Comparison of ENCODE assay signal across 8 mouse cellular contexts in genomic region chr17:88066799-88067198, GRCm38 (mm10). TPM values are rescaled to one million over a fixed set of nuclear protein-coding genes. Genes with fewer than 3 reads are reported as not detected.
DNase-seq lines count a peak whose midpoint lies in the region; ATAC-seq and TF ChIP-seq lines count a peak whose summit lies in the region.

No protein-coding gene starts in this region.

- H3K4me3 ChIP-seq in heart, adult 2 months, result peak overlapping the region; percentile 79
- H3K4me3 ChIP-seq in ES-Bruce4 (ENCODE audit: low read depth, low read length), result peak overlapping the region; percentile 63
- H3K4me3 ChIP-seq in heart, embryonic 16.5 days (ENCODE audit: low read length), result peak overlapping the region; percentile 81
- H3K4me3 ChIP-seq in liver, postnatal 0 days (ENCODE audit: low read depth, low read length), result peak overlapping the region; percentile 99

- no peak for TF ChIP-seq POLR2A in heart, adult 2 months (IDR thresholded peaks at IDR 0.05; ENCODE audit: insufficient read depth, low read depth, low read length)
- no peak for TF ChIP-seq POLR2A in ES-Bruce4 (IDR thresholded peaks at IDR 0.05; ENCODE audit: insufficient read depth, low read length)

- peak overlapping the region; percentile 48; the same call in 1 of the 2 replicates for H3K9ac ChIP-seq in heart, adult 2 months (ENCODE audit: low read depth, low read length)
- H3K9ac ChIP-seq in ES-Bruce4 (ENCODE audit: low read depth, poor library complexity, severe bottlenecking), result peak overlapping the region; percentile 80
- peak overlapping the region; percentile 71 for H3K9ac ChIP-seq in heart, embryonic 16.5 days (ENCODE audit: low read length)
- H3K9ac ChIP-seq in liver, postnatal 0 days (replicated peaks), result peak overlapping the region; percentile 100

- 9% methylated on average over 9 of the region's 9 CpGs for WGBS in heart, adult 2 months
- WGBS in heart, embryonic 16.5 days, result 9% methylated on average over 9 of the region's 9 CpGs
- 11% methylated on average over 9 of the region's 9 CpGs for WGBS in liver, postnatal 0 days (ENCODE audit: insufficient replicate concordance)

- ATAC-seq in heart, embryonic 16.5 days (replicated peaks; ENCODE audit: extremely low read depth, insufficient read depth, low FRiP score), result no peak
- ATAC-seq in liver, postnatal 0 days, result no peak

- peak overlapping the region; percentile 82 for H3K4me2 ChIP-seq in heart, embryonic 16.5 days (ENCODE audit: low read depth, low read length)
- H3K4me2 ChIP-seq in liver, postnatal 0 days (ENCODE audit: low read depth, low read length), result peak overlapping the region; percentile 80

- peak overlapping the region; percentile 95 for H3K27ac ChIP-seq in heart, adult 2 months
- H3K27ac ChIP-seq in ES-Bruce4 (ENCODE audit: insufficient read depth, low read length), result peak overlapping the region; percentile 62
- peak overlapping the region; percentile 99 for H3K27ac ChIP-seq in heart, embryonic 16.5 days (ENCODE audit: low read length)
- peak overlapping the region; percentile 100 for H3K27ac ChIP-seq in liver, postnatal 0 days (ENCODE audit: low read depth)

- peaks cover 4% of the 10 kb centered on the region for H3K79me2 ChIP-seq in heart, adult 2 months (replicated peaks; ENCODE audit: control insufficient read depth, insufficient read depth, low read length)

- H3K36me3 ChIP-seq in heart, adult 2 months (ENCODE audit: control insufficient read depth, insufficient read depth, low read length), result peaks cover 7% of the 10 kb centered on the region
- H3K36me3 ChIP-seq in ES-Bruce4 (ENCODE audit: control insufficient read depth, insufficient read depth, low read length, poor library complexity, severe bottlenecking), result no peaks in the 10 kb centered on the region
- H3K36me3 ChIP-seq in heart, embryonic 16.5 days (ENCODE audit: control insufficient read depth, insufficient read depth), result no peaks in the 10 kb centered on the region
- H3K36me3 ChIP-seq in liver, postnatal 0 days (replicated peaks; ENCODE audit: insufficient read depth, low read length), result no peaks in the 10 kb centered on the region

- no peak for TF ChIP-seq EP300 in heart, adult 2 months (IDR thresholded peaks at IDR 0.05; ENCODE audit: insufficient read depth, low read depth, low read length)
- no peak for TF ChIP-seq EP300 in ES-Bruce4 (IDR thresholded peaks at IDR 0.05; ENCODE audit: insufficient read depth, low read depth, low read length)
- no peak for TF ChIP-seq EP300 in liver, postnatal 0 days (IDR thresholded peaks at IDR 0.05; ENCODE audit: low read depth)

- intact Hi-C loops in heart, adult 2 months (cut with DNase I), result loop anchor here (2.0 to 10.0 kb wide), 6 partner anchors 42 to 1922 kb away; partner anchors contain the start of genes Foxn2, Msh6, Ppp1r21 and Srbd1
- intact Hi-C loops in heart, postnatal 14 days (cut with DNase I), result loop anchor here (1.0 to 10.0 kb wide), 4 partner anchors 41 to 378 kb away; partner anchors contain the start of gene Foxn2

- DNase-seq in heart, adult 2 months, result no peak
- no peak for DNase-seq in heart, postnatal 14 days
- no peak for DNase-seq in liver, postnatal 0 days
- no peak for DNase-seq in adrenal gland, postnatal 36 days
- DNase-seq in frontal cortex, postnatal 10 days (ENCODE audit: low spot score in 2 of 2), result no peak
- DNase-seq in right cerebral cortex, postnatal 14 days, result no peak

- no peaks in the 10 kb centered on the region for H3K9me3 ChIP-seq in ES-Bruce4 (replicated peaks; ENCODE audit: control insufficient read depth, insufficient read depth, low read length, poor library complexity, severe bottlenecking)
- H3K9me3 ChIP-seq in heart, embryonic 16.5 days (replicated peaks; ENCODE audit: control insufficient read depth, low read length), result no peaks in the 10 kb centered on the region
- no peaks in the 10 kb centered on the region for H3K9me3 ChIP-seq in liver, postnatal 0 days (ENCODE audit: low read length)

- no peaks in the 10 kb centered on the region for H3K27me3 ChIP-seq in heart, adult 2 months (ENCODE audit: control insufficient read depth, insufficient read depth, low read length)
- no peaks in the 10 kb centered on the region for H3K27me3 ChIP-seq in ES-Bruce4 (ENCODE audit: control insufficient read depth, insufficient read depth, low read length, poor library complexity, severe bottlenecking)
- H3K27me3 ChIP-seq in heart, embryonic 16.5 days (ENCODE audit: control insufficient read depth, insufficient read depth, low read length), result no peaks in the 10 kb centered on the region
- H3K27me3 ChIP-seq in liver, postnatal 0 days (ENCODE audit: insufficient read depth, low read length), result no peaks in the 10 kb centered on the region

- H3K4me1 ChIP-seq in heart, adult 2 months (ENCODE audit: control insufficient read depth, insufficient read depth, low read length), result peaks cover 6% of the 10 kb centered on the region
- no peaks in the 10 kb centered on the region for H3K4me1 ChIP-seq in ES-Bruce4 (ENCODE audit: control insufficient read depth, insufficient read depth, low read length)
- peaks cover 12% of the 10 kb centered on the region for H3K4me1 ChIP-seq in heart, embryonic 16.5 days (ENCODE audit: control insufficient read depth, insufficient read depth, low read length)
- H3K4me1 ChIP-seq in liver, postnatal 0 days (ENCODE audit: insufficient read depth), result no peaks in the 10 kb centered on the region

- no peak for TF ChIP-seq CTCF in heart, adult 2 months (IDR thresholded peaks at IDR 0.05)
- TF ChIP-seq CTCF in ES-Bruce4 (IDR thresholded peaks at IDR 0.05; ENCODE audit: low read depth, low read length), result no peak
- no peak for TF ChIP-seq CTCF in liver, postnatal 0 days (IDR thresholded peaks at IDR 0.05; ENCODE audit: low read depth)

RNA-seq across cellular contexts. Expression of gene Fbxo11, which starts 1.7 kb away (rescaled TPM):
- total RNA-seq in heart, adult 2 months (2021), result 10 to 100 TPM; 31.2 to 35.1 TPM
- 13.4 and 27.9 TPM in 2 replicates for polyA plus RNA-seq in heart, adult 2 months (2012; rRNA removed)
- 10 to 100 TPM; 40.7 to 41.4 TPM for total RNA-seq in heart, postnatal 14 days (2021)
- polyA plus RNA-seq in ES-Bruce4 (2011; ENCODE audit: insufficient read depth, insufficient read length, low read depth, missing spikeins), result 64.4 and 69.7 TPM in 2 replicates
- 9.7 and 10.0 TPM in 2 replicates for polyA plus RNA-seq in heart, embryonic 16.5 days (2015; fragmentation: Nextera tagmentation; extraction: Ambion mirVana)
- 4.1 and 4.7 TPM in 2 replicates for polyA plus RNA-seq in liver, postnatal 0 days (2015; fragmentation: Nextera tagmentation; extraction: Ambion mirVana)
- 10 to 100 TPM; 58.2 to 63.6 TPM for total RNA-seq in adrenal gland, postnatal 36 days (2021)

Comparison
In these comparisons a context has a peak if more than half of its experiments do, and no peak if none do; other contexts are left out.
1. H3K9ac ChIP-seq: peak in every context shown above with its lines; median percentile 100 in liver, postnatal 0 days; 80 in ES-Bruce4; 71 in heart, embryonic 16.5 days; 48 in heart, adult 2 months.